Mouse (Mus musculus): Measurements from ENCODE around the gene Avl9. TPM values are rescaled to one million over a fixed set of nuclear protein-coding genes. Genes with fewer than 3 reads are reported as not detected.

Gene Avl9
- total RNA-seq, 2 experiments from 2014 or later: 42.6 to 46.4 TPM

- no peak for TF ChIP-seq CTCF (IDR thresholded peaks at IDR 0.05)
- peak overlapping the region; percentile 94 for H3K27ac ChIP-seq
- DNase-seq (ENCODE audit: extremely low spot score in 1 of 2, low spot score in 2 of 2): peak in 1 of 2 experiments; percentile 17
- intact Hi-C loops (cut with DNase I): loop anchor here (5.0 kb wide), 3 partner anchors 126 to 896 kb away; partner anchors contain the start of genes Nt5c3, Ppm1k, Pyurf and Vmn1r4
- H3K4me3 ChIP-seq: peak overlapping the region; percentile 58
Observed at GRCm38 (mm10) chr6:56796668-56797141, 82.0 kb downstream of the Avl9 start.

GRCm38 (mm10) chr6:56797311-56798151 lies 82.8 kb downstream of the Avl9 start, which contains the start of gene Kbtbd2:
TSS of gene Kbtbd2 (minus strand) at chr6:56797813.
- peak within 1 kb of the TSS; percentile 58 for H3K4me3 ChIP-seq
- peak within 1 kb of the TSS; percentile 94 for H3K27ac ChIP-seq
- intact Hi-C loops (cut with DNase I): loop anchor here (5.0 kb wide), 3 partner anchors 125 to 895 kb away; partner anchors contain the start of genes Nt5c3, Ppm1k, Pyurf and Vmn1r4
- TF ChIP-seq CTCF (IDR thresholded peaks at IDR 0.05): no peak
- DNase-seq (ENCODE audit: extremely low spot score in 1 of 2, low spot score in 2 of 2): peak; percentile 95 to 96

GRCm38 (mm10) chr6:56798152-56798465 lies 83.4 kb downstream of the Avl9 start:
- no peak for DNase-seq (ENCODE audit: extremely low spot score in 1 of 2, low spot score in 2 of 2)
- Histone ChIP-seq H3K27ac (peak overlapping the region; percentile 94), H3K4me3 (peak overlapping the region; percentile 58)
- TF ChIP-seq CTCF (IDR thresholded peaks at IDR 0.05): no peak
- intact Hi-C loops (cut with DNase I): loop anchor here (5.0 kb wide), 3 partner anchors 124 to 894 kb away; partner anchors contain the start of genes Nt5c3, Ppm1k, Pyurf and Vmn1r4

GRCm38 (mm10) chr6:56805026-56805425 lies 90.3 kb downstream of the Avl9 start:
- TF ChIP-seq CTCF (IDR thresholded peaks at IDR 0.05): no peak
- no peak for DNase-seq (ENCODE audit: extremely low spot score in 1 of 2, low spot score in 2 of 2)
- intact Hi-C loops (cut with DNase I): loop anchor here (5.0 to 10.0 kb wide), 2 partner anchors 1050 to 1412 kb away; partner anchors contain the start of genes Vmn1r21 and Vmn1r27
- Histone ChIP-seq H3K4me3 (no peak overlapping the region), H3K27ac (no peak overlapping the region)

GRCm38 (mm10) chr6:56806195-56806594 lies 91.5 kb downstream of the Avl9 start:
- no peak for TF ChIP-seq CTCF (IDR thresholded peaks at IDR 0.05)
- intact Hi-C loops (cut with DNase I): loop anchor here (5.0 to 10.0 kb wide), 2 partner anchors 1049 to 1411 kb away; partner anchors contain the start of genes Vmn1r21 and Vmn1r27
- H3K4me3 ChIP-seq: no peak overlapping the region
- H3K27ac ChIP-seq: no peak overlapping the region
- peak in 1 of 2 experiments; percentile 22 for DNase-seq (ENCODE audit: extremely low spot score in 1 of 2, low spot score in 2 of 2)

- intact Hi-C loops (cut with DNase I): loop anchor here (1.0 to 10.0 kb wide), 5 partner anchors 100 to 1409 kb away; partner anchors contain the start of genes Vmn1r21 and Vmn1r27
- H3K4me3 ChIP-seq: no peak overlapping the region
- H3K27ac ChIP-seq: no peak overlapping the region
- TF ChIP-seq CTCF (IDR thresholded peaks at IDR 0.05): peak; percentile 86
- peak; percentile 28 to 31 for DNase-seq (ENCODE audit: extremely low spot score in 1 of 2, low spot score in 2 of 2)
Observed at GRCm38 (mm10) chr6:56808656-56809055, 94.0 kb downstream of the Avl9 start.

Other genes with a start within 250 kb of the Avl9 start
- gene Pde1c, start 145.8 kb upstream of the Avl9 start, total RNA-seq (2021): 1 to 10 TPM; 3.1 to 6.3 TPM
- 10 to 100 TPM; 13.6 to 14.4 TPM for gene Lsm5, start 10.2 kb upstream of the Avl9 start, total RNA-seq (2021)
- 10 to 100 TPM; 58.1 to 66.1 TPM for gene Kbtbd2, start 82.9 kb downstream of the Avl9 start, total RNA-seq (2021)
- 10 to 100 TPM; 25.9 to 26.6 TPM for gene Fkbp9, start 117.2 kb downstream of the Avl9 start, total RNA-seq (2021)
- gene Nt5c3, start 209.0 kb downstream of the Avl9 start, total RNA-seq (2021): 10 to 100 TPM; 56.1 to 56.6 TPM
- under 1 TPM; 0.16 to 0.27 TPM for gene Vmn1r4, start 209.1 kb downstream of the Avl9 start, total RNA-seq (2021)